Mouse (Mus musculus): ENCODE results near the gene Cpsf6. TPM values are rescaled to one million over a fixed set of nuclear protein-coding genes. Genes with fewer than 3 reads are reported as not detected.

Gene Cpsf6
- polyA plus RNA-seq, 1 experiment, result 409 TPM

DNA sequence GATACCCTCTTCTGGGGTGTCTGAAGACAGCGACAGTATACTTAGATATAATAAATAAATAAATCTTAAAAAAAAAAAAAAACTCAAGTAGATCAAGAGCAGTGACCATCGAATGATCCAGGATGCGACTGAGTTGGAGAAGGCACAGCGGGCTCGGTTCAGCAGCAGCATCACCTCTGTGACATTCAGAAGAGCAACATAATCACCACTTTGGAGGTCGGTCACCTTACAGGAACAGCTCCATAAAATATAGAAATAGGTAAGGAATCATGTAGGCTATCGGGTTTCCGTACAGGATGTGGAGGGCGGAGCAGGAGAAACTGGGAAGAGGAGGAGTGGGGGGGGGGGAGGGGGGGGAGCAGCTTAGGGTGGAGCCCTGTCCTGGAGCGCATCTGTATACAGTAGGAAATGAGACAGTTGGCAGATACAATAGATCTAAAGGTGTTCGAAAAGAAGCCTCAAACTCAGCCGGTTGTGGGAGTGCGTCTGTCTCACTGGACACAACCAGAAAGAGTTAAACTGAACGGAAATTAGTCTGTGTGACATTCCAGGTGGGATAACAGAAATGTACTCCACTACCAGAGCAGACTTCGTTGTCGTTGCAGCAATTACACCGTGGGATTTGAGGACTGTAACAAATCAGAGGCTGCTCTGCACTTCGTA, 16.7 kb upstream of the Cpsf6 start:
- TF ChIP-seq GATA1 (IDR thresholded peaks at IDR 0.05; ENCODE audit: low read length), result no peak

- TF ChIP-seq GATA1 (IDR thresholded peaks at IDR 0.05; ENCODE audit: low read length), result no peak
Observed at GRCm38 (mm10) chr10:117395801-117396200, 16.0 kb upstream of the Cpsf6 start.

- TF ChIP-seq GATA1 (IDR thresholded peaks at IDR 0.05; ENCODE audit: low read length), result no peak
Observed at GRCm38 (mm10) chr10:117394738-117395550, 15.1 kb upstream of the Cpsf6 start.

- TF ChIP-seq GATA1 (IDR thresholded peaks at IDR 0.05; ENCODE audit: low read length), result no peak
Observed at GRCm38 (mm10) chr10:117393891-117394395, 14.1 kb upstream of the Cpsf6 start.

- TF ChIP-seq GATA1 (IDR thresholded peaks at IDR 0.05; ENCODE audit: low read length), result no peak
Observed at GRCm38 (mm10) chr10:117393196-117393890, 13.5 kb upstream of the Cpsf6 start.

- TF ChIP-seq GATA1 (IDR thresholded peaks at IDR 0.05; ENCODE audit: low read length), result no peak
Observed at GRCm38 (mm10) chr10:117392832-117393195, 13.0 kb upstream of the Cpsf6 start.

DNA sequence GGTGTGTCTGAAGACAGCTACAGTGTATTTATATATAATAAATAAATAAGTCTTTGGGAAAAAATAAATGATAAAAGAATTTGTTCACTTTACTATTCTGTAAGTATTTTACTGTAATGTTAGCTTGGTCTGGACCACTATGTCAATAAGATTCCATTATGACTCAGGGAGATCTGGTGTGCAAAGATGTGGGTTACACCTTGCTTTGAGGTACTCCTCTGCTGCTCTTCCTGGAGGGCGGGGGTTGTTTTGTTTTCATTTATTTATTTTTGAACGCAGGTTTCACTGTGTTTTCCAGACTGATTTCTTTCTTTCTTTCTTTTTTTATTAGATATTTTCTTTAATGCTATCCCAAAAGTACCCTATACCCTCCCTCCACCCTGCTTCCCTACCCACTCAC, 12.0 kb upstream of the Cpsf6 start:
- TF ChIP-seq GATA1 (IDR thresholded peaks at IDR 0.05; ENCODE audit: low read length), result no peak

- TF ChIP-seq GATA1 (IDR thresholded peaks at IDR 0.05; ENCODE audit: low read length), result no peak
Observed at GRCm38 (mm10) chr10:117391057-117391456, 11.2 kb upstream of the Cpsf6 start.

DNA sequence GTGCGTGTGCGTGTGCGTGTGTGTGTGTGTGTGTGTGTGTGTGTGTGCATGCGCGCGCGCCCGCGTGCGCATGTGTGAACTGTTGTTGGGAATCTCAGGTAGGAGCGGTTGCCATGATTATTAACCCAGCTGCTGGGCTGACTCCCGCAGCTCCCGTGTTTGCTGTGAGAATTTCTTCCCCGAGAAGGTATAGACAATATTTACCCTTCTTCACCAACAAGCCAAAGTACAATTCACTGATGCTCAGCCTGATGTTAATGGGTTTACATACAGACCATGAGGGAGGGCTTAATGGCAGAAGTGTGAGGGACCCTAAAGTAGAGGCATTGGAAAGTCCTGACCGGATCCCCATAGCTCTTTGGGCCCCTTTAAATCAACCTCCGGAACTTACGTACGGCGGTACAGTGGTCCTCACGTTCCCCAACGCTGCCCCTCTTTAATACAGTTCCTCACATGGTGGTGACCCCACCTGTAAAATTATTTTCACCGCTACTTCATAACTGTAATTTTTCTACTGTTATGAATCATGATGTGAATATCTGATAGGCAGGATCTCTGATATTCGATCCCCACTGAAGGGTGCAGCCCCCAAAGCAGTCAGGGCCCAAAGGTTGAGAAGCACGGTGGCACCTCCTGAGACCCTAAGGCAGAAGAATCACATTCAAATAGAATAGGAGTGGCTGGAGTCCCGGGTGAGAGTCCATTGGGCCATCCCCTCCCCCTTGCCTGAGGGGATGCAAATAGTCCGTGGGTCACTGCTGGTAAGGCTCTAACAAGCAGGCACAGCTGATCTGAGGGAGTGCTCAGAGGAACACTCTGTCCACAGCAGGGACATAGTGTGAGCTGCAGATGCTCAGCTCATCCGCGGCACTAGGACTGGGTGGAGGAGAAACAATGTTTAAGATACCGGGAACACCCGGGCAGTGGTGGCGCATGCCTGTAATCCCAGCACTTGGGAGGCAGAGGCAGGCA, 10.4 kb upstream of the Cpsf6 start:
- TF ChIP-seq GATA1 (IDR thresholded peaks at IDR 0.05; ENCODE audit: low read length), result no peak

DNA sequence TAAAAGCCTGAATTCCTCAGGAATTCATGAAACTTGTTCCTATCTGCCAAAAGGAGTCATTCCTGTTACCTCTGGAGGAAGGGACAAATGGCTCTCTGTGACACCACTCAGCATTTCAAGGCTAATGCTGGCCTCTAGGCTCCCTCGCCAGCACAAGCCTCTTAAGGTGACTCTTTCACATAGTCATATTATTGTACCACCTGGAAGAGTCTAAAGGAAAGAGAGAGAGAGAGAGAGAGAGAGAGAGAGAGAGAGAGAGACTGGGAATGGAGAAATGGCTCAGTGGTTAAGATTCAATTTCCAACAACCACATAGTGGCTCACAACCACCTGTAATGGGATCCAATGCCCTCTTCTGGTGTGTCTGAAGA, 9.5 kb upstream of the Cpsf6 start:
- no peak for TF ChIP-seq GATA1 (IDR thresholded peaks at IDR 0.05; ENCODE audit: low read length)

GRCm38 (mm10) chr10:117388637-117389370, 9.0 kb upstream of the Cpsf6 start:
- no peak for TF ChIP-seq GATA1 (IDR thresholded peaks at IDR 0.05; ENCODE audit: low read length)

DNA sequence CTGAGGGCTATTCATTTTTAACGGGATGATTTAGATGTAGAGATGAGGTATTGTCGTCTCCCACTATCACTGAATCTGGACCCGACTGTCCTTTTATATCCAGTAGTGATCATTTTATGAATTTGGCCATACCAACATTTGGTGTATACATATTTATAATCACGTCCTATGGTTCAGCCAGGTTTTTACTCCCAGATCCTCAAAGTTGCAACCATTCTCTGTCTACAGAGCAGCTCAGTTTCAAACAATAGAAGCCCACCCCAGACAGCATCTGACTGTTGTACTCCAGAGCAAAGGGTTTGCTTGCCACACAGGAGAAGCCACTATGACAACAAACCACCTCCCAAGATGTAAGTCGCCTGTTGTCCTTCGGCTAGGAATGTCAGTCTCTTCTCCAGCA, 7.2 kb upstream of the Cpsf6 start:
- TF ChIP-seq GATA1 (IDR thresholded peaks at IDR 0.05; ENCODE audit: low read length), result no peak

GRCm38 (mm10) chr10:117386261-117386660, 6.4 kb upstream of the Cpsf6 start:
- TF ChIP-seq GATA1 (IDR thresholded peaks at IDR 0.05; ENCODE audit: low read length), result no peak

DNA sequence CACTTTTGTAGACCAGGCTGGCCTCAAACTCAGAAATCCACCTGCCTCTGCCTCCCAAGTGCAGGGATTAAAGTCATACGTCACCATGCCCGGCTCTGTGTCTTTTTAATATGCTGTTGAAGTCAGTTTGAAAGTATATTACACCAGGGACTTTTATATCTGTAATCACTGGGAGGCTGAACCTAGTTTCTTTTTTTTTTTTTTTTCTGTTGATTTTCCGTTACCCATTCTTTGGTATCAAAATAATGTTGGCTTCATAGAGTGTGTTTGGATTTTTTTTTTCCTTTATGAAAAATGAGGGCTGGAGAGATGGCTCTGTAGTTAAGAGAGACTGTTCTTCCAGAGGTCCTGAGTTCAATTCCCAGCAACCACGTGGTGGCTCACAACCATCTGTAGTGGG, 5.6 kb upstream of the Cpsf6 start:
- TF ChIP-seq GATA1 (IDR thresholded peaks at IDR 0.05; ENCODE audit: low read length), result no peak

- TF ChIP-seq GATA1 (IDR thresholded peaks at IDR 0.05; ENCODE audit: low read length), result no peak
Observed at GRCm38 (mm10) chr10:117385086-117385430, 5.2 kb upstream of the Cpsf6 start.
